Mouse (Mus musculus) midbrain, embryonic 14.5 days (tissue): ENCODE measurements at regions not wholly inside any gene's neighbourhood (a gene's known extent, or its start where the extent isn't known, plus 50 kb on each side); places are given as distances from the start of the nearest gene placed in this dataset.
A peak's percentile ranks its signal among the peaks of the same experiment; 100 is the strongest.

ENCODE experiments used
- ATAC-seq: fragments of 200-750 bp; cut with Nextera tagmentation; 2 replicates; pipeline ENCODE4 v1.8.0; 2017; ENCODE audit warnings: moderate number of reproducible peaks, moderate library complexity; ENCODE audit not compliant: low FRiP score, low TSS enrichment
- DNase-seq: peaks from one replicate; pipeline ENCODE4 v3.0.0-alpha.2; 2015
- H3K27ac ChIP-seq: fragments of 300-500 bp; sonication (generic); replicated peaks from 2 replicates; pipeline ENCODE4 v1.5.1; 2014; ENCODE audit warnings: mild to moderate bottlenecking, low read depth, low read length, moderate library complexity
- H3K27me3 ChIP-seq: fragments of 300-500 bp; sonication (generic); 2 replicates; pipeline ENCODE4 v1.6.1; 2014; ENCODE audit warnings: low read length, control low read depth, mixed read lengths; ENCODE audit not compliant: control insufficient read depth, insufficient read depth
- H3K36me3 ChIP-seq: fragments of 300-500 bp; sonication (generic); 2 replicates; pipeline ENCODE4 v1.6.1; 2014; ENCODE audit warnings: low read length, control low read depth; ENCODE audit not compliant: control insufficient read depth, insufficient read depth
- H3K4me1 ChIP-seq: fragments of 300-500 bp; sonication (generic); 2 replicates; pipeline ENCODE4 v1.6.1; 2014; ENCODE audit warnings: mild to moderate bottlenecking, antibody characterized with exemption, low read length, control low read depth; ENCODE audit not compliant: control insufficient read depth, insufficient read depth
- H3K4me2 ChIP-seq: fragments of 300-500 bp; sonication (generic); 2 replicates; pipeline ENCODE4 v1.6.1; 2014; ENCODE audit warnings: mild to moderate bottlenecking, low read length, moderate library complexity
- H3K4me3 ChIP-seq: fragments of 300-500 bp; sonication (generic); replicated peaks from 2 replicates; pipeline ENCODE4 v1.5.1; 2014; ENCODE audit warnings: low read depth, low read length
- H3K9ac ChIP-seq: fragments of 300-500 bp; sonication (generic); replicated peaks from 2 replicates; pipeline ENCODE4 v1.6.1; 2014; ENCODE audit warnings: mild to moderate bottlenecking, low read length, moderate library complexity
- H3K9me3 ChIP-seq: fragments of 300-500 bp; sonication (generic); 2 replicates; pipeline ENCODE4 v1.6.1; 2016; ENCODE audit warnings: low read length, control low read depth, mixed read lengths; ENCODE audit not compliant: control insufficient read depth
- WGBS: fragments of 180-500 bp; shearing (Covaris S2); extraction: QIAGEN DNeasy Blood & Tissue Kit; methylation state at CpG from one replicate; pipeline ENCODE4 v1.1.7; 2014; 5-methylcytosine and 5-hydroxymethylcytosine counted together

DNA sequence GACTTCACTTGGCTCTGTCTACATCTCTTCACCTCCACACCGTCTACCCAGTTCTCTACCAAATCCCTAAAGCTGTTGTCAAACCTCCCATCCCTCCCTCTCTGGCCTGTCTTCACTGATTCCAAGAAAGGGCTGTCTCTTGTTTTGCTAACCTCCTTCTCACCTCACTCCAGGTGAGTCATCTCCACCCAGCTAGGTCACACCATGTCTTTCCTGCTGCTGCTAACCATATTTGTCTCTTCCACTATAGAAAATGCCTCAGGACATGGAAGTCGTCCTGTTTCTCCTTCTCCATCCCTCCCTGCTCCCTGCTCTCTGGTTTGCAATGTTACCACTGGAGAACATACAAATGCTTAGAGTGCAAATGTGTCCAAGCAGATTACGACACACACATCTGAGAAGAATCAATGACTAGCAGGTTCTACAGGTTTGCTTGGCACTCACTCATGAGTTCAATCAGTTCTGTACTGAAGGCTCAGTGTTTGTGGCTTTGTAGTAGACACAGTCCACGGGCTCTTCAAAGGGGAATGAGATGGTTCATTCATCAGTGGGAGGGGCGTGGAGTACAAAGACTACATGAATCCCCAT is 424.1 kb downstream of the Fgf9 start:
- Histone ChIP-seq H3K4me3 (no peak overlapping the region), H3K4me1 (0 out of 2 replicates have a peak, but pooled peaks cover under 1% of the 10 kb centered on the region), H3K27me3 (no peaks in the 10 kb centered on the region), H3K9me3 (no peaks in the 10 kb centered on the region), H3K9ac (no peak overlapping the region), H3K27ac (no peak overlapping the region), H3K4me2 (no peak overlapping the region), H3K36me3 (no peaks in the 10 kb centered on the region)
- no peak for DNase-seq
- WGBS, result 71% methylated on average over 5 of the region's 5 CpGs
- no peak for ATAC-seq

DNA sequence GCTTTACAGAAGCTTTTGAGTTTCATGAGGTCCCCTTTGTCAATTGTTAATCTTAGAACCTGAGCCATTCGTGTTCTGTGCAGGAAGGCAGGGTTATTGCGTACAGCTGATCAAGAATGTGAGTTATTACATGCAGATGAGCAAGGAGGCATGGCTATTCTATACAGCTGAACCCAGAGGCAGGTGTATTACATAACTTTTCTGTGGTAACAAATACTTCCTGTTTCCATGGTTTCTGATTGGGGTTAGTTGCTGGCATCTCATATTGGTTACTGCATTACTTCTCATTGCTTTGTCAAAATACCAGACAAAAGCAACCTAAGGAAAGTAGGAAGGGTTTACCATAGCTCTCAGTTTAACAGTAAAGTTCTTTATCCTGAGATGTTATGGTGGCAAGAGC is 421.8 kb downstream of the Fgf9 start:
- H3K27me3 ChIP-seq, result no peaks in the 10 kb centered on the region
- WGBS, result 89% methylated on average over 2 of the region's 2 CpGs

DNA sequence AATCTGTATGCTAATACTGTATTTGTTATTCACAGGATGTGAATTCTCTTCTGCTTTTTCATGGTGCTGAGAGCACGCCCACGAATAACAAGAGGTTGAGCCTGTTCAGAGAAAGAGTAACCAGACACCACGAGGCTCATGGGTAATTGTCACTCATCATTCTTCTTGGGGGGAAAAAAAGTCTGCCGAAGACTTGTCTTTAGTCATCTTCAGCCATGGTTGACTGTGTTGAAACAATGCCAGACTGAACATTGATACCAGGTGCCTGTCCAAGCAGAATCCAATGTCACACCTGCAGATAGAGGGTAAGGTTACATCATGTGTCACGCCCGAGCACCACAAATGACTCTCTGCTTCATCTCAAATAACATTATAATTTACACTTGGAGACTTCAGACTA is 418.5 kb downstream of the Fgf9 start:
- ATAC-seq (no peak), DNase-seq (no peak)
- H3K27ac ChIP-seq, result no peak overlapping the region
- 76% methylated on average over 6 of the region's 6 CpGs for WGBS
- no peaks in the 10 kb centered on the region for H3K27me3 ChIP-seq
- H3K4me2 ChIP-seq, result no peak overlapping the region
- no peaks in the 10 kb centered on the region for H3K4me1 ChIP-seq
- no peaks in the 10 kb centered on the region for H3K9me3 ChIP-seq
- H3K36me3 ChIP-seq, result no peaks in the 10 kb centered on the region
- no peak overlapping the region for H3K4me3 ChIP-seq
- no peak overlapping the region for H3K9ac ChIP-seq

More for the DNA sequence above, 421.8 kb downstream of the Fgf9 start:
- no peak overlapping the region for H3K9ac ChIP-seq
- no peak overlapping the region for H3K27ac ChIP-seq
- no peak for ATAC-seq
- no peaks in the 10 kb centered on the region for H3K9me3 ChIP-seq
- no peaks in the 10 kb centered on the region for H3K4me1 ChIP-seq
- no peak overlapping the region for H3K4me2 ChIP-seq
- H3K36me3 ChIP-seq, result no peaks in the 10 kb centered on the region
- H3K4me3 ChIP-seq, result no peak overlapping the region
- no peak for DNase-seq

- H3K27me3 ChIP-seq, result no peaks in the 10 kb centered on the region
Measured at GRCm38 (mm10) chr14:58487836-58488235, 417.5 kb downstream of the Fgf9 start.

DNA sequence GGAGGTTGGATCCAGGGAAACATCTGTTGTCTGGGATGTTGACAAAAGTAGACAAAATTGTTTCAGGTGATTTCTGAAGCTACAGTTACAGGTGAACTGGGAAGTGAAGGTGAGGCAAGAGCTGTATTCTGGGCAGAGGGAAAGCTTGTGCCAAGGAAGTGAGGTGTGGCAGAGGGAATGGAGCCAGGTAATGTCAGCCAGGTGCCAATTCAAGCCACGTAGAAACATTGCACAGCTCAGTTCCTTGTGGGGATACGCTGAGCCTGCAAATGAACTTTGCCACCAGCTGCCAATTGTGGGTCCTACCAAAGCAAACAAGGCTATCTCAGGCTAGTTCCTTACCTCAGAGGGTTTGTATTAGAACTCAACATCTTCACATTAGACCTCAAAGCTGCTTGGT is 410.1 kb downstream of the Fgf9 start:
- H3K4me1 ChIP-seq, result no peaks in the 10 kb centered on the region
- DNase-seq, result no peak
- H3K4me2 ChIP-seq, result no peak overlapping the region
- ATAC-seq, result no peak
- H3K4me3 ChIP-seq, result no peak overlapping the region
- H3K9me3 ChIP-seq, result no peaks in the 10 kb centered on the region
- H3K36me3 ChIP-seq, result no peaks in the 10 kb centered on the region
- H3K27me3 ChIP-seq, result no peaks in the 10 kb centered on the region
- WGBS, result 89% methylated on average over 2 of the region's 2 CpGs
- H3K27ac ChIP-seq, result no peak overlapping the region
- H3K9ac ChIP-seq, result no peak overlapping the region

More at GRCm38 (mm10) chr14:58487836-58488235, 417.5 kb downstream of the Fgf9 start:
- H3K4me3 ChIP-seq, result no peak overlapping the region
- DNase-seq (no peak), ATAC-seq (no peak)
- no peaks in the 10 kb centered on the region for H3K4me1 ChIP-seq
- no peaks in the 10 kb centered on the region for H3K36me3 ChIP-seq
- no peak overlapping the region for H3K9ac ChIP-seq
- 95% methylated on average over 6 of the region's 6 CpGs for WGBS
- no peak overlapping the region for H3K4me2 ChIP-seq
- no peaks in the 10 kb centered on the region for H3K9me3 ChIP-seq
- H3K27ac ChIP-seq, result no peak overlapping the region

- DNase-seq, result no peak
- 65% methylated on average over 3 of the region's 3 CpGs for WGBS
Measured at GRCm38 (mm10) chr14:58470678-58471077, 400.3 kb downstream of the Fgf9 start.

GRCm38 (mm10) chr14:58468451-58468850 is 398.1 kb downstream of the Fgf9 start:
- Histone ChIP-seq H3K4me2 (no peak overlapping the region), H3K9me3 (no peaks in the 10 kb centered on the region)

More at GRCm38 (mm10) chr14:58470678-58471077, 400.3 kb downstream of the Fgf9 start:
- no peak overlapping the region for H3K27ac ChIP-seq
- no peak overlapping the region for H3K4me2 ChIP-seq
- H3K9ac ChIP-seq, result no peak overlapping the region
- H3K4me1 ChIP-seq, result no peaks in the 10 kb centered on the region
- H3K4me3 ChIP-seq, result no peak overlapping the region
- ATAC-seq, result no peak
- H3K36me3 ChIP-seq, result no peaks in the 10 kb centered on the region
- H3K27me3 ChIP-seq, result no peaks in the 10 kb centered on the region
- no peaks in the 10 kb centered on the region for H3K9me3 ChIP-seq

GRCm38 (mm10) chr14:58467856-58468255 is 397.5 kb downstream of the Fgf9 start:
- WGBS, result 93% methylated on average over 5 of the region's 5 CpGs
- H3K4me2 ChIP-seq, result no peak overlapping the region
- H3K27ac ChIP-seq, result no peak overlapping the region
- no peaks in the 10 kb centered on the region for H3K27me3 ChIP-seq
- no peak overlapping the region for H3K9ac ChIP-seq
- no peak for ATAC-seq
- no peaks in the 10 kb centered on the region for H3K36me3 ChIP-seq
- no peak for DNase-seq
- no peaks in the 10 kb centered on the region for H3K4me1 ChIP-seq
- no peaks in the 10 kb centered on the region for H3K9me3 ChIP-seq
- no peak overlapping the region for H3K4me3 ChIP-seq

More at GRCm38 (mm10) chr14:58468451-58468850, 398.1 kb downstream of the Fgf9 start:
- Histone ChIP-seq H3K4me3 (no peak overlapping the region), H3K36me3 (no peaks in the 10 kb centered on the region), H3K27me3 (no peaks in the 10 kb centered on the region), H3K27ac (no peak overlapping the region), H3K4me1 (no peaks in the 10 kb centered on the region), H3K9ac (no peak overlapping the region)
- ATAC-seq (no peak), DNase-seq (no peak)
- WGBS, result 89% methylated on average over 7 of the region's 7 CpGs

- no peaks in the 10 kb centered on the region for H3K4me1 ChIP-seq
- WGBS, result 76% methylated on average over 5 of the region's 5 CpGs
- ATAC-seq, result no peak; the same call in 1 of the 2 replicates
Measured at GRCm38 (mm10) chr14:58446776-58447354, 376.5 kb downstream of the Fgf9 start.

More at GRCm38 (mm10) chr14:58446776-58447354, 376.5 kb downstream of the Fgf9 start:
- Histone ChIP-seq H3K9me3 (no peaks in the 10 kb centered on the region), H3K27me3 (no peaks in the 10 kb centered on the region), H3K27ac (no peak overlapping the region), H3K4me2 (no peak overlapping the region), H3K4me3 (no peak overlapping the region), H3K9ac (no peak overlapping the region), H3K36me3 (no peaks in the 10 kb centered on the region)
- DNase-seq, result peak; percentile 21
